Mouse (Mus musculus) myocyte (in vitro differentiated cells): ENCODE results near the gene Gm10392. TPM values are rescaled to one million over a fixed set of nuclear protein-coding genes. Genes with fewer than 3 reads are reported as not detected.

Experiments
- H3K27me3 ChIP-seq: one replicate; pipeline ENCODE4 v1.6.1; 2011; ENCODE audit not compliant: control insufficient read depth, insufficient read depth, insufficient read length
- H3K36me3 ChIP-seq: one replicate; pipeline ENCODE4 v1.6.1; 2011; ENCODE audit not compliant: control insufficient read depth, insufficient read depth
- H3K4me2 ChIP-seq: one replicate; pipeline ENCODE4 v1.6.1; 2011; ENCODE audit warnings: low read depth, control low read depth
- H3K4me3 ChIP-seq: one replicate; pipeline ENCODE4 v1.5.1; 2011; ENCODE audit warnings: mild to moderate bottlenecking, control low read depth, moderate library complexity
- H3K79me2 ChIP-seq: one replicate; pipeline ENCODE4 v1.6.1; 2011; ENCODE audit not compliant: control insufficient read depth, insufficient read depth
- H3ac ChIP-seq: one replicate; pipeline ENCODE4 v1.6.1; 2011; ENCODE audit not compliant: control insufficient read depth, insufficient read length
- CEBPB ChIP-seq: IDR thresholded peaks from 2 replicates; pipeline ENCODE4 v1.6.1; 2011; ENCODE audit warnings: mild to moderate bottlenecking, moderate library complexity; ENCODE audit not compliant: poor library complexity, insufficient read depth, severe bottlenecking
- E2F4 ChIP-seq: IDR thresholded peaks from one replicate; pipeline ENCODE4 v1.6.1; 2011; ENCODE audit warnings: mild to moderate bottlenecking, control low read depth, moderate library complexity; ENCODE audit not compliant: insufficient read depth
- MAX ChIP-seq: IDR thresholded peaks from one replicate; pipeline ENCODE4 v1.6.1; 2011; ENCODE audit warnings: low read depth, mild to moderate bottlenecking, control low read depth
- MYOD1 ChIP-seq, 3 experiments: IDR thresholded peaks; one replicate each; pipeline ENCODE4 v1.6.1; 2011; ENCODE audit warnings: control low read depth in 2 of 3, low read depth in 2 of 3, mild to moderate bottlenecking in 2 of 3, moderate library complexity in 1 of 3; ENCODE audit not compliant: insufficient read length in 2 of 3, control insufficient read depth in 1 of 3
- MYOG ChIP-seq, 3 experiments: IDR thresholded peaks; one replicate each; pipeline ENCODE4 v1.6.1; 2011; ENCODE audit warnings: control low read depth in 2 of 3, low read depth in 2 of 3, mild to moderate bottlenecking in 2 of 3; ENCODE audit not compliant: insufficient read length in 2 of 3, control insufficient read depth in 1 of 3, insufficient read depth in 1 of 3
- POLR2A ChIP-seq: IDR thresholded peaks from one replicate; pipeline ENCODE4 v1.6.1; 2011; ENCODE audit warnings: low read depth, mild to moderate bottlenecking, control low read depth, moderate library complexity; ENCODE audit not compliant: insufficient read length
- POLR2AphosphoS2 ChIP-seq: IDR thresholded peaks from one replicate; pipeline ENCODE4 v1.6.1; 2011; ENCODE audit warnings: low read depth, control low read depth; ENCODE audit not compliant: insufficient read length
- REST ChIP-seq: IDR thresholded peaks from one replicate; pipeline ENCODE4 v1.6.1; 2011; ENCODE audit warnings: mild to moderate bottlenecking, control low read depth, moderate library complexity; ENCODE audit not compliant: insufficient read depth, insufficient read length
- SRF ChIP-seq: IDR thresholded peaks from one replicate; pipeline ENCODE4 v1.6.1; 2011; ENCODE audit warnings: low read depth; ENCODE audit not compliant: control insufficient read depth, insufficient read length
- TCF12 ChIP-seq: IDR thresholded peaks from one replicate; pipeline ENCODE4 v1.6.1; 2011; ENCODE audit warnings: mild to moderate bottlenecking, control low read depth; ENCODE audit not compliant: poor library complexity, insufficient read depth, severe bottlenecking
- TCF3 ChIP-seq: IDR thresholded peaks from one replicate; pipeline ENCODE4 v1.6.1; 2011; ENCODE audit warnings: low read depth, control low read depth; ENCODE audit not compliant: insufficient read length
- USF1 ChIP-seq: IDR thresholded peaks from one replicate; pipeline ENCODE4 v1.6.1; 2011; ENCODE audit warnings: low read depth, mild to moderate bottlenecking, control low read depth, moderate library complexity
- polyA plus RNA-seq: library from polyadenylated mRNA; unstranded; fragments of >200 nt; fragmentation: generic; extraction: Trizol; gene quantifications from one replicate; pipeline ENCODE4 v1.2.1, GENCODE M21; 2012; ENCODE audit warnings: missing spikeins

Gm10392 gene
- polyA plus RNA-seq, 1 experiment: not detected

DNA sequence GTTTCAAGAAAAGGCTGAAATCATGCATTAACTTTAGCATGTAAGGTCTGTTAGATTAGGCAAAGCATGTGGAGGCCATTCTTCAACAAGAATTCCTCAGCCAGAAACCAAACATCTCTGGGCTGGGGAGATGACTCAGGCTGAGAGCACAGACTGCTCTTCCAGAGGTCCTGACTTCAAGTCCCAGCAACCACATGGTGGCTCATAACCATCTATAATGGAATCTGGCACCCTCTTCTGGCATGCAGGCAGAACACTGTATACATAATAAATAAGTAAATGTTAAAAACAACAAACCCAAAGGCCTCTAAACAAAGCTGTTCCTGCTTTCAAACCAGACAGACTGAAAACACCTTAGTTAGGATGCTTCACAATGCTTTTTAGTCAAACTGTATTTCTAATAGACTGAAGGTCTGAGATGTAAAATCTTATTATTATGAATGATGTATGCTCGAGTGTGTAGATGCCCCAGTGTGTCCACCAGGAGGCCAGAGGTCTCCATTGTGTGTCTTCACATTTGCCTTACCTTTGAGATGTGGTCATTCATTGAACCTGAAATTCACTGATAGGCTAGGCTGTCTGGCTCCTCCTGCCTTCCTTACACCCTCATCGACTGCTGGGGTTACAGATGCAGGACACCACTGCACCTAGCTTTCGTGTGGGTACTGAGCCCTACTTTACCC lies 6.9 kb upstream of the Gm10392 start:
- no peak overlapping the region for H3K4me3 ChIP-seq
- TF ChIP-seq POLR2AphosphoS2 (peak; percentile 46), REST (no peak)
- H3K4me2 ChIP-seq: no peak overlapping the region
- H3K36me3 ChIP-seq: no peaks in the 10 kb centered on the region
- H3ac ChIP-seq: no peak overlapping the region
- no peaks in the 10 kb centered on the region for H3K27me3 ChIP-seq
- no peaks in the 10 kb centered on the region for H3K79me2 ChIP-seq

DNA sequence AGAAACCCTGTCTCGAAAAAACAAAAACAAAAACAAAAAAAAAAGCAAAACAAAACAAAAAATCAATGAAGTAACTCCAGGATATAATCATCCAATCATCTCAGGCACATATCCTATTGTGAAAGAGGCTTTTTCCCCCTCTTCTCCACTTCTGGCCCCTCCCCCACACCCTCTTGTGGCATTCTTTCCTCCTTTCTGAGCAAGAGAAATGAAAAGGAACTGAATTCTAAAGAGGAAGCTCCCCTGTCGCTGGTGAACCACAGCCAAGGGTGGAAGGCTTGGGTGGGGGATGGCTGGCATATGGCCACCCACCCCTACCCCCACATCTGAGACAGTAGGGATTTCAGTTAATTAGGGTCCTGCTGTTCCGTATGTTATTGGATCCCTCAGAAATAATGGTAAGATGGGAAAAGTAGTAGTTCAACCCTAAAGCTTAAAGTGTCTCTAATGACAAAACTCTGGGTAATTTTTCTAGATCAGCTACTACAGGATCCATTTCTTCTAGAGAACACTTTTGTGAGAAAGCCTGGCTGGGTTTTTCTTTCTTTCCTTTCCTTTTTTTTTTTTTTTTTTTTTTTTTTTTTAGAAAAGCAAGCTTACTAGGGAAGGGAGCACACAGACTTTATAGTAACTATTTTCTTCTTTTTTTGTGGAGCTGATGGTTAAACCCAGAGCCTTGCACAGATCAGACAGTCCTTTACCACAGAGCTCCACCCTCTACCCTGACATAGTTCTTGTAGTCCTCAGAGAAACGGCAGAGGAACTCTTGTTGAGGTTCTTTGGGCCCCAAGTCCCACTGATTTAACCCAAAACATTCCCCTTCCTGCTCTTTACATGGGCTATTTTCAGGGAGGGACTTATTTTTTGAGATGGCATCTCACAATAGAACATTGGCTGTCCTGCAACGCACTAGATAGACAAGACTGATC lies 1.9 kb upstream of the Gm10392 start:
- Histone ChIP-seq H3ac (no peak overlapping the region), H3K4me2 (no peak overlapping the region), H3K27me3 (no peaks in the 10 kb centered on the region), H3K4me3 (no peak overlapping the region), H3K36me3 (no peaks in the 10 kb centered on the region), H3K79me2 (no peaks in the 10 kb centered on the region)
- no peak for TF ChIP-seq POLR2AphosphoS2

GRCm38 (mm10) chr11:77518051-77518798 lies 773 bp downstream of the Gm10392 start:
- TF ChIP-seq REST: no peak
- no peak for TF ChIP-seq MYOG (IDR thresholded peaks at IDR 0.05; ENCODE audit: control insufficient read depth in 1 of 3, insufficient read depth in 1 of 3, insufficient read length in 2 of 3, low read depth in 2 of 3)
- no peak for TF ChIP-seq TCF3
- no peak for TF ChIP-seq MYOD1 (IDR thresholded peaks at IDR 0.05; ENCODE audit: control insufficient read depth in 1 of 3, insufficient read length in 2 of 3, low read depth in 2 of 3)
- TF ChIP-seq POLR2AphosphoS2: no peak
- TF ChIP-seq TCF12: no peak
- no peak for TF ChIP-seq MAX
- TF ChIP-seq E2F4: no peak
- TF ChIP-seq POLR2A: no peak
- TF ChIP-seq USF1: no peak
- no peak for TF ChIP-seq SRF
- no peak for TF ChIP-seq CEBPB
- no peak overlapping the region for H3K4me2 ChIP-seq
- H3K79me2 ChIP-seq: no peaks in the 10 kb centered on the region

DNA sequence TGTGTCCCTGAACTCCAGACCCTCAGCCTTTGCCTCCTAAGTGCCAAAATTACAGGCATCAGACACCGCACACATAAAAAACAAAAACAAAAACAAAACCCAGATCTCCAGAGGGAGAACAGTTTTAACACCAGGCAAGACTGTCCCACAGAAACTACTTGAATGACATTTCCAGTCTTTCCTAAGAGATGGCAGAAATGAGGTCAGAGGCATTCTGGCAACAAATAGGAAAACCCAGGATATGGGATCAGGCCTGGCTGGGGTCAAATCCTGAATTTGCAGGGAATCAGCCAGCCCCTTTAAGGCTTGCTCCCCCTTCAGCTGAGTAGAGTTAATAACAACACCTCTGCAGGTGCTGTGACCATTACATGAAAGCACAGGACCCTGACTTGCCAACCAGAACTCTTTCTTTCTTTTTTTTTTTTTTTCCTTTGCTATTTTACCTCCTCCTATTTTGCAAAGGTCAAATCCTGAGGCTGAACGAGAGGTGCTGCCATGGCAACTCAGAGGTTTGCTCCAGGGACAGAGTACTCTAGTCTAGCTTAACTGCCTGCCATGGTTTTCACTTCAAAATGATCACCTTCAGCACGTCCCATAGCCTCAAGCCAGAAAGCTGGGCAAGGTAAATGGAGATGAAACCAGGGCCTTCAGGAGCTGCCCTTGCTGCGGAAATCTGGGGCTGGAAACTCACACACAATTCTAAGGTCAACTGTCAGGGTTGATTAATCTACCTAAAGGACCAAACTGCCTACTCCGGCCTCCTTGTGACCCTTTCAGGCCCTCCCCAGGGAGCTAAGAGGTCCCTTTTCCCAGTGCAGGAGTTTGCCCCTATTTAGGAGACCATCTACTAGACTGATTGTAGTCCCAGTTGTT lies 2.2 kb downstream of the Gm10392 start:
- H3K4me3 ChIP-seq: no peak overlapping the region
- H3ac ChIP-seq: no peak overlapping the region
- H3K36me3 ChIP-seq: no peaks in the 10 kb centered on the region
- TF ChIP-seq POLR2AphosphoS2: no peak
- TF ChIP-seq MYOD1 (IDR thresholded peaks at IDR 0.05; ENCODE audit: control insufficient read depth in 1 of 3, insufficient read length in 2 of 3, low read depth in 2 of 3): no peak
- TF ChIP-seq SRF: no peak
- no peak for TF ChIP-seq USF1
- no peak for TF ChIP-seq POLR2A
- TF ChIP-seq E2F4: no peak
- TF ChIP-seq TCF12: no peak
- no peak for TF ChIP-seq MYOG (IDR thresholded peaks at IDR 0.05; ENCODE audit: control insufficient read depth in 1 of 3, insufficient read depth in 1 of 3, insufficient read length in 2 of 3, low read depth in 2 of 3)
- TF ChIP-seq CEBPB: no peak
- TF ChIP-seq TCF3: no peak
- TF ChIP-seq MAX: no peak
- TF ChIP-seq REST: no peak
- H3K4me2 ChIP-seq: no peak overlapping the region
- H3K27me3 ChIP-seq: no peaks in the 10 kb centered on the region
- no peaks in the 10 kb centered on the region for H3K79me2 ChIP-seq

More at GRCm38 (mm10) chr11:77518051-77518798, 773 bp downstream of the Gm10392 start:
- Histone ChIP-seq H3K36me3 (no peaks in the 10 kb centered on the region), H3ac (no peak overlapping the region), H3K4me3 (no peak overlapping the region), H3K27me3 (no peaks in the 10 kb centered on the region)
